Mouse (Mus musculus): ENCODE results near the gene Kdm5b. TPM values are rescaled to one million over a fixed set of nuclear protein-coding genes. Genes with fewer than 3 reads are reported as not detected.

The Kdm5b gene
- polyA plus RNA-seq, 1 experiment, result 20.4 TPM

DNA sequence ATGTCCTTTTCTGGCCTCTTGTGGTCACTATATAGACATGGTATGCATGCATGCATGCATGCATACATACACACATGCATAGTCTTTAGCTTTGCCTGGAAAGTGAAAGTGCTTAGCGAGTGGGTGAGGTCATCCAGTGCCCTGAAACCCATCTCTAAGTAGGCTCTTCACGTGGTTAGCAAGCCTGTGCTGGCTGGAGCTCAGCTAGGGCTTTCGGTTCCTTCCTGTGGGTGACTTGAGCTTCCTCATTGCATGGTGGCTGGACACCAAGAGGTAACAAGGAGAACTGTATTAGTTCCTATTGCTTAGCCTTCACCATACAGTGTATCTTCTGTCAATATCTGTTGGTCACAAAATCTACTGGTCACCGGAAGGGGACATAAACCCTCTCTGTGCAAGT is 119.5 kb downstream of the Kdm5b start:
- WGBS, result 6% methylated on average over 4 of the region's 4 CpGs
- Histone ChIP-seq H3K4me3 (replicated peaks; ENCODE audit: control insufficient read depth, low read depth, low read length) (no peak overlapping the region), H3K4me1 (ENCODE audit: control insufficient read depth, insufficient read depth, low read length) (no peaks in the 10 kb centered on the region), H3K27ac (ENCODE audit: control insufficient read depth, insufficient read depth, low read depth, low read length, poor library complexity) (no peak overlapping the region)
- TF ChIP-seq CTCF (IDR thresholded peaks at IDR 0.05; ENCODE audit: control insufficient read depth, insufficient read depth, low read length), result no peak
- TF ChIP-seq POLR2A (IDR thresholded peaks at IDR 0.05; ENCODE audit: borderline replicate concordance, control insufficient read depth, low read depth, low read length), result no peak

DNA sequence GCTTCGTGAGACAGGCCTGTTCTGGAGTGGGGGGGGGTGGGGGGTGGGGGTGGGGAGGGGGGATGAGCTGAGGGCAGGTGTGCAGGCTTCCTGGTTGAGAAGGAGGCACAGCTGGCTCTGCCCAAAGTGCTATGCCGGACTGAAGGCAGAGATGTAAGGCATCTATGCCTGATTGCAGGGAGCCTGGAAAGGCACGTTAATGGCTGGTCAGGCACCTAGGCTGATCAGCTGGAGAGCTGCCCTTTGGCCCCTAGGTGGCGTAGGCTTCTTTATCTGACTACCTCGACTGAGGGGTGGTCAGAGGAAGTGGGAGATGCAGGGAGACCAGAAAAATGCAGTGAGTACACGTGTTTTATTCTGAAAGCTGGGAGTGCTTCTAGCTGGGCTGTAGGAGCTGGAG is 120.6 kb downstream of the Kdm5b start:
- H3K4me3 ChIP-seq (replicated peaks; ENCODE audit: control insufficient read depth, low read depth, low read length), result no peak overlapping the region
- no peak overlapping the region for H3K27ac ChIP-seq (ENCODE audit: control insufficient read depth, insufficient read depth, low read depth, low read length, poor library complexity)
- H3K4me1 ChIP-seq (ENCODE audit: control insufficient read depth, insufficient read depth, low read length), result no peaks in the 10 kb centered on the region
- 35% methylated on average over 6 of the region's 6 CpGs for WGBS
- TF ChIP-seq POLR2A (IDR thresholded peaks at IDR 0.05; ENCODE audit: borderline replicate concordance, control insufficient read depth, low read depth, low read length), result no peak
- TF ChIP-seq CTCF (IDR thresholded peaks at IDR 0.05; ENCODE audit: control insufficient read depth, insufficient read depth, low read length), result no peak

DNA sequence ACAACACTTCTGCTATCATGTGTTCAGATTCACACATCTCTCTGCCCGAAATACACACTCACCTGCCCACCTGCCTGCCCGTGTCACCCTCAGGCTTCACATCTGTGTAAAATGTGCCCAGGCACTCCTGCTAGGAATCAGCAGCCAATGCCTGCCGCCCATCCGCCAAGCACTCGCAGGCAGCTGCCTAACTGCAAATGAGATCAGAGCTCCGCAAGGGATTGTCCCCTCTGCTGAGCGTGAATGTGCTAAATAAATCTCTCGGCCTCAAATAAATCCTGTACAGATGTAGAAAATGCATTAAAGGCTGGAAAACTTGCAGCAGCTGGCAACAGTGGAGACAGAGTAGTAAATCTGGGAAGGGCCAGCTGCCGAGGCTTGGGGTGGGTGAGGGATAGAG is 122.5 kb downstream of the Kdm5b start:
- 85% methylated on average over 9 of the region's 9 CpGs for WGBS
- no peaks in the 10 kb centered on the region for H3K4me1 ChIP-seq (ENCODE audit: control insufficient read depth, insufficient read depth, low read length)
- TF ChIP-seq POLR2A (IDR thresholded peaks at IDR 0.05; ENCODE audit: borderline replicate concordance, control insufficient read depth, low read depth, low read length), result no peak
- no peak for TF ChIP-seq CTCF (IDR thresholded peaks at IDR 0.05; ENCODE audit: control insufficient read depth, insufficient read depth, low read length)

More for the DNA sequence above, 122.5 kb downstream of the Kdm5b start:
- Histone ChIP-seq H3K4me3 (replicated peaks; ENCODE audit: control insufficient read depth, low read depth, low read length) (no peak overlapping the region), H3K27ac (ENCODE audit: control insufficient read depth, insufficient read depth, low read depth, low read length, poor library complexity) (no peak overlapping the region)

Other genes with a start within 250 kb of the Kdm5b start
- 3.3 and 9.3 TPM in 2 replicates for gene Ppfia4, start 227.2 kb upstream of the Kdm5b start, polyA plus RNA-seq (2011; ENCODE audit: insufficient read depth, insufficient read length, low replicate concordance, missing spikeins)
- 33.0 and 45.7 TPM in 2 replicates for gene Tmem183a, start 198.2 kb upstream of the Kdm5b start, polyA plus RNA-seq (2011; ENCODE audit: insufficient read depth, insufficient read length, low replicate concordance, missing spikeins)
- gene 4933406M09Rik, start 174.2 kb upstream of the Kdm5b start, polyA plus RNA-seq (2011; ENCODE audit: insufficient read depth, insufficient read length, low replicate concordance, missing spikeins), result not detected in 2 replicates
- gene Cyb5r1, start 154.6 kb upstream of the Kdm5b start, polyA plus RNA-seq (2011; ENCODE audit: insufficient read depth, insufficient read length, low replicate concordance, missing spikeins), result 17.6 and 40.8 TPM in 2 replicates
- 98.9 and 107 TPM in 2 replicates for gene Adipor1, start 144.8 kb upstream of the Kdm5b start, polyA plus RNA-seq (2011; ENCODE audit: insufficient read depth, insufficient read length, low replicate concordance, missing spikeins)
- 24.1 and 38.0 TPM in 2 replicates for gene Klhl12, start 104.6 kb upstream of the Kdm5b start, polyA plus RNA-seq (2011; ENCODE audit: insufficient read depth, insufficient read length, low replicate concordance, missing spikeins)
- gene Rabif, start 65.5 kb upstream of the Kdm5b start, polyA plus RNA-seq (2011; ENCODE audit: insufficient read depth, insufficient read length, low replicate concordance, missing spikeins), result 10.0 and 10.9 TPM in 2 replicates
- not detected in 2 replicates for gene Mgat4e, start 10.5 kb upstream of the Kdm5b start, polyA plus RNA-seq (2011; ENCODE audit: insufficient read depth, insufficient read length, low replicate concordance, missing spikeins)
- gene Syt2, start 86.5 kb downstream of the Kdm5b start, polyA plus RNA-seq (2011; ENCODE audit: insufficient read depth, insufficient read length, low replicate concordance, missing spikeins), result not detected in 2 replicates

Measured in bone marrow, adult 2 months (tissue).